Mouse (Mus musculus) heart, postnatal 0 days (tissue): Measurements from ENCODE around the gene Mttp. TPM values are rescaled to one million over a fixed set of nuclear protein-coding genes. Genes with fewer than 3 reads are reported as not detected.
A peak's percentile ranks its signal among the peaks of the same experiment; 100 is the strongest.

Experiments
- ATAC-seq: fragments of 200-750 bp; cut with Nextera tagmentation; 2 replicates; pipeline ENCODE4 v1.8.0; 2017; ENCODE audit warnings: low read depth, moderate number of reproducible peaks, moderate library complexity; ENCODE audit not compliant: insufficient read depth
- DNase-seq: peaks from one replicate; pipeline ENCODE4 v3.0.0-alpha.2; 2016; ENCODE audit warnings: low spot score
- H3K27ac ChIP-seq: fragments of 300-500 bp; sonication (generic); 2 replicates; pipeline ENCODE4 v1.5.1; 2014; ENCODE audit warnings: low read depth, mild to moderate bottlenecking
- H3K27me3 ChIP-seq: fragments of 300-500 bp; sonication (generic); 2 replicates; pipeline ENCODE4 v1.6.1; 2014; ENCODE audit warnings: low read length, mixed read lengths; ENCODE audit not compliant: control insufficient read depth, insufficient read depth
- H3K36me3 ChIP-seq: fragments of 300-500 bp; sonication (generic); replicated peaks from 2 replicates; pipeline ENCODE4 v1.6.1; 2014; ENCODE audit warnings: low read length, mixed read lengths; ENCODE audit not compliant: control insufficient read depth, insufficient read depth
- H3K4me1 ChIP-seq: fragments of 300-500 bp; sonication (generic); 2 replicates; pipeline ENCODE4 v1.6.1; 2014; ENCODE audit warnings: antibody characterized with exemption; ENCODE audit not compliant: control insufficient read depth, insufficient read depth
- H3K4me2 ChIP-seq: fragments of 300-500 bp; sonication (generic); 2 replicates; pipeline ENCODE4 v1.6.1; 2014; ENCODE audit warnings: low read depth, mild to moderate bottlenecking, low read length, moderate library complexity
- H3K4me3 ChIP-seq: fragments of 300-500 bp; sonication (generic); 2 replicates; pipeline ENCODE4 v1.5.1; 2014; ENCODE audit warnings: low read depth, low read length
- H3K9ac ChIP-seq: fragments of 300-500 bp; sonication (generic); replicated peaks from 2 replicates; pipeline ENCODE4 v1.6.1; 2014; ENCODE audit warnings: low read depth, low read length, mixed read lengths
- H3K9me3 ChIP-seq: fragments of 300-500 bp; sonication (generic); replicated peaks from 2 replicates; pipeline ENCODE4 v1.6.1; 2016; ENCODE audit warnings: low read length; ENCODE audit not compliant: control insufficient read depth
- CTCF ChIP-seq: IDR thresholded peaks from 2 replicates; pipeline ENCODE4 v1.5.1; 2016; ENCODE audit warnings: antibody characterized with exemption, control low read depth, low read depth
- EP300 ChIP-seq: IDR thresholded peaks from 2 replicates; pipeline ENCODE4 v1.6.1; 2016; ENCODE audit warnings: antibody characterized with exemption, low read depth
- WGBS: fragments of 180-500 bp; shearing (Covaris S2); extraction: QIAGEN DNeasy Blood & Tissue Kit; methylation state at CpG from one replicate; pipeline ENCODE4 v1.1.7; 2014; 5-methylcytosine and 5-hydroxymethylcytosine counted together
- polyA plus RNA-seq: library from polyadenylated mRNA; unstranded; fragments of >200 nt; fragmentation: Nextera tagmentation; extraction: Ambion mirVana; gene quantifications from 2 replicates; pipeline ENCODE4 v1.2.1, GENCODE M21; 2015
- total RNA-seq: library from RNA; depleted of rRNA; stranded (reverse); fragments of >200 nt; gene quantifications from 2 replicates; pipeline ENCODE4 v1.2.3, GENCODE M21; 2014; ENCODE audit warnings: low replicate concordance

Gene Mttp
- total and polyA plus RNA-seq, 2 experiments from 2014 or later = 3.9 to 5.9 TPM

GRCm38 (mm10) chr3:138061205-138061911 is 83.4 kb downstream of the Mttp start:
- no peak overlapping the region for H3K4me2 ChIP-seq
- H3K9ac ChIP-seq = no peak overlapping the region
- DNase-seq (no peak), ATAC-seq (no peak)
- no peaks in the 10 kb centered on the region for H3K27me3 ChIP-seq
- WGBS = 68% methylated on average over 9 of the region's 9 CpGs
- no peaks in the 10 kb centered on the region for H3K36me3 ChIP-seq
- TF ChIP-seq CTCF (no peak), EP300 (no peak)
- no peak overlapping the region for H3K4me3 ChIP-seq
- peak overlapping the region; percentile 72; the same call in 1 of the 2 replicates for H3K27ac ChIP-seq
- H3K4me1 ChIP-seq = peaks cover 38% of the 10 kb centered on the region
- no peaks in the 10 kb centered on the region for H3K9me3 ChIP-seq

GRCm38 (mm10) chr3:138060429-138060828 is 84.3 kb downstream of the Mttp start:
- 46% methylated on average over 7 of the region's 7 CpGs for WGBS
- peak; percentile 74 for ATAC-seq
- DNase-seq = peak; percentile 66

GRCm38 (mm10) chr3:138058226-138058625 is 86.5 kb downstream of the Mttp start:
- Histone ChIP-seq H3K4me2 (no peak overlapping the region), H3K27ac (no peak overlapping the region), H3K4me3 (no peak overlapping the region), H3K9ac (no peak overlapping the region), H3K9me3 (no peaks in the 10 kb centered on the region), H3K4me1 (peaks cover 35% of the 10 kb centered on the region), H3K27me3 (no peaks in the 10 kb centered on the region), H3K36me3 (no peaks in the 10 kb centered on the region)
- no peak for DNase-seq
- no peak for ATAC-seq
- WGBS = 60% methylated on average over 4 of the region's 4 CpGs
- TF ChIP-seq CTCF (no peak), EP300 (no peak)

More at GRCm38 (mm10) chr3:138060429-138060828, 84.3 kb downstream of the Mttp start:
- no peaks in the 10 kb centered on the region for H3K36me3 ChIP-seq
- no peak overlapping the region for H3K9ac ChIP-seq
- H3K4me3 ChIP-seq = no peak overlapping the region
- H3K9me3 ChIP-seq = no peaks in the 10 kb centered on the region
- TF ChIP-seq CTCF (no peak), EP300 (no peak)
- H3K4me2 ChIP-seq = peak overlapping the region; percentile 12; the same call in 1 of the 2 replicates
- H3K27ac ChIP-seq = peak overlapping the region; percentile 72
- no peaks in the 10 kb centered on the region for H3K27me3 ChIP-seq
- H3K4me1 ChIP-seq = peaks cover 41% of the 10 kb centered on the region

GRCm38 (mm10) chr3:138056976-138057375 is 87.8 kb downstream of the Mttp start:
- TF ChIP-seq CTCF (no peak), EP300 (no peak)
- ATAC-seq = no peak
- peak overlapping the region; percentile 45 for H3K27ac ChIP-seq

GRCm38 (mm10) chr3:138053969-138054368 is 90.8 kb downstream of the Mttp start:
- ATAC-seq (peak; percentile 97), DNase-seq (peak; percentile 86)
- Histone ChIP-seq H3K27me3 (no peaks in the 10 kb centered on the region), H3K27ac (peak overlapping the region; percentile 98), H3K4me3 (no peak overlapping the region), H3K9me3 (no peaks in the 10 kb centered on the region), H3K4me2 (peak overlapping the region; percentile 39), H3K4me1 (peaks cover 19% of the 10 kb centered on the region), H3K36me3 (no peaks in the 10 kb centered on the region), H3K9ac (peak overlapping the region; percentile 46; the same call in 1 of the 2 replicates)
- TF ChIP-seq EP300 (peak; percentile 56), CTCF (no peak)
- 8% methylated on average over 4 of the region's 4 CpGs for WGBS

More at GRCm38 (mm10) chr3:138056976-138057375, 87.8 kb downstream of the Mttp start:
- Histone ChIP-seq H3K9ac (no peak overlapping the region), H3K27me3 (no peaks in the 10 kb centered on the region), H3K4me1 (peaks cover 35% of the 10 kb centered on the region), H3K36me3 (no peaks in the 10 kb centered on the region), H3K4me2 (no peak overlapping the region), H3K9me3 (no peaks in the 10 kb centered on the region), H3K4me3 (no peak overlapping the region)
- 49% methylated on average over 7 of the region's 7 CpGs for WGBS
- DNase-seq = no peak
